Mouse (Mus musculus) gastrocnemius, postnatal 14 days (tissue): ENCODE results near the gene Tmem50b. TPM values are rescaled to one million over a fixed set of nuclear protein-coding genes. Genes with fewer than 3 reads are reported as not detected.
"Not testable (repeated sequence)": the region's sequence is repeated elsewhere in the genome, so short reads cannot be mapped to it uniquely, and the experiment has no call there.

ENCODE experiments used
- DNase-seq: peaks from one replicate; pipeline ENCODE4 v3.0.0; 2021; ENCODE audit warnings: mixed read lengths
- intact Hi-C: fragments of 180-260 bp; cut with DNase I; formaldehyde crosslinking; loops from one replicate; pipeline ENCODE4 v1.15.1; 2025; ENCODE audit warnings: low total_unique reads
- total RNA-seq, 2 experiments: library from RNA; stranded (reverse); gene quantifications; 2 replicates each; pipeline ENCODE4 v1.2.3; 2021

Tmem50b gene
- total RNA-seq, 2 experiments from 2014 or later = 16.0 to 16.9 TPM

DNA sequence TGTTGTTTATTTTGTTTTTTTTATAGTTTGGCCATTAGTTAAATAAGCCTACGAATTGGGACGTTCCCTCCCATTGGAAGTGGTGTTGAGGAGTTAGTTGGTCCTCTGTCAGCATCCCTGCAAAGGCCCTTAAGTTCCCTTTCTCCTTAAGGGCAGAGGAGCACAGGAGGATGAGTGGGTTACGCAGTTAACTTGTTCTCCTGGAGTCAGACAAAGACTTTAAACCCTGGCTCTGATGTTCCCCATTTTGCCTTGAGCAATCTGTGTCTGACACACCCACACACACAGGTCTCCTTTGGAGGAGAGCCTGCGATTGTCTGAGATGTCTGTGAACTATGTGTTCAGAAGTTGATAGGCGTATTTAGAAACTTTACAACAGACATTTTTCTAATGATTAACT is 49.6 kb downstream of the Tmem50b start:
- no peak for DNase-seq
- intact Hi-C loops = no loop called here

- peak; percentile 64 for DNase-seq
- intact Hi-C loops = no loop called here
These were observed 50.5 kb downstream of the Tmem50b start, which contains the start of gene Ifngr2 for GRCm38 (mm10) chr16:91546836-91547741. TSS of gene Ifngr2 (plus strand) at chr16:91547072.

DNA sequence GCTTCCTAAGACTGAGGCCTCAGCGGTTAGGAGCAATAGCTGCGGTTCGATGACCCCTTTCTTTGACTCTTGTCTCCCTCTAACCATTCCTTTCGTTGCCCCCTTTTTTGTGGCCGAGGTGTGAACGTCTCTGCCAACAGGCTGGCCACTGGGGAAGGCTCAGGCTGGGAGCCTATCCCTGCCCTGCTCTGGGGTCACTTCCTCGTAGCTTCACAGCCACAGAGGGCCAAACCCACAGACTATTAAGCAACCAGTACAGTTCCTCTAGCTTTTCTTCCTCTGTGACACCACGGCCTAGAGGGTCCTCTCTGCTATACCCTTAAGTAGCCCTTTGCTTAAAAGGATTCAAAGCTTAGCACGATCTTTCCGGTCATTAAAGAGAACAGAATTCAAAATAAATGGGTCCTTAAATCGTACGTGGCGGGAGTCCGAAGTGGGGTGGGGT is 51.2 kb downstream of the Tmem50b start:
- intact Hi-C loops = no loop called here
- DNase-seq = no peak

- intact Hi-C loops = no loop called here
- DNase-seq = no peak
These were observed 51.9 kb downstream of the Tmem50b start for GRCm38 (mm10) chr16:91545597-91546281.

DNA sequence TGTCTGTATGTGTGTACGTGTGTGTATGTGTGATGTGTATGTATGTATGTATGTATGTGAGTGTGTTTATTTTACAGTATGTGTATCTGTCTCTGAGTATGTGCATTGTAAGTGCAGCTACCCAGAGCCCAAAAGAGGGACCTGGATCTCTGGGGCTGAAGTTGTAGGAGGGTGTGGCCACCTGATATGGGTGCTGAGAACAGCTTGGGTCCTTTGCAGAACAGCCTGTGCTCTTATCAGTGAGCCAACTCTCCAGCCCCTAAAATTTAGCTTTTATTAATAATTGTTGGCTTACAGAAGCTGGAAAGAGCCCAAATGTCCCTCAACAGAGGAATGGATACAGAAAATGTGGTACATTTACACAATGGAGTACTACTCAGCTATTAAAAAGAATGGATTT is 54.0 kb downstream of the Tmem50b start:
- intact Hi-C loops = no loop called here
- no peak for DNase-seq

DNA sequence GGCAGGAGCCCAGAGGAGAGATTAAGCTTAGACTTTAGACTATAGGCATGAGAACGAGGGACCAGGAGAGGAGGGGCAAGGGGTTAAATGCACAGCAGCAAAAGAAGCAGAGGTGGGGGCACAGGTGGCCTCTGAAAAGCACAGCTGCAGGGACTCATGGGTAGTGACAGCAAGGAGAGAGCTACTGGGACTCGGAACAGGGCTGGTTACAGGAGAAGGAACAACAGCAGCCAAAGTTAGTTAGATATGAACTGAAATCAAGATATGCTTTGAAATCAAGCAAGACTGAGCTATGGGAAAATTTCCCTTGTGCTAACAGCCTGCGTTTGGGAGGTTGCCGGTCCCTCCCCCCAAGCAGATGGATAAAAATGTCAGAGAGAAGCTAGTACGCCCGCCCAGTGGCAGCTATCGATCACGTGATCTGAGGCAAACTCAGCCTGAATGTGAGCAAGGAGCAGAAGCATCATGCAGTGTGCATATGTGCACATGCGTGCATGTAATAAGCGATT is 56.0 kb downstream of the Tmem50b start:
- intact Hi-C loops = no loop called here
- DNase-seq = no peak

- DNase-seq = no peak
- intact Hi-C loops = no loop called here
These were observed 59.1 kb downstream of the Tmem50b start for GRCm38 (mm10) chr16:91538513-91538912.

- intact Hi-C loops = no loop called here
- no peak for DNase-seq
These were observed 59.5 kb downstream of the Tmem50b start for GRCm38 (mm10) chr16:91538051-91538450.

DNA sequence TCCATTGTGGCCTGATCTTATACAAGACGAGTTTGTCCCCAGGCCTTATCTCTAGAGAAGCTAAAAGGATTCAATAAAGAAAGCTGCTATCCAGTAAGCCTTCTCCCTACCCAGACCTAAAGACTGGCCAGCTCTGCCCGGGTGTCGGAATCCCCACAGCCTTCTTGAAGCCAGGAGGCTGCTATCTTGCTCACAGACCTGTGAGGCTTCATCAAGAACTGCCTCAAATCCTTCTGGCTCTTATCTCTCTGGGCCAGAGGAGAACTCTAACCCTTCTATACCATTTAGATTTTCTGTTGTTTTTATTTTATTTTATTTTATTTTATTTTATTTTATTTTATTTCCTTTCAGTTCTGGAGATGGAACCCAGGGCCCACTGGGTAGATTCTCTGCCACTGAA is 60.5 kb downstream of the Tmem50b start:
- DNase-seq = no peak
- intact Hi-C loops = no loop called here

DNA sequence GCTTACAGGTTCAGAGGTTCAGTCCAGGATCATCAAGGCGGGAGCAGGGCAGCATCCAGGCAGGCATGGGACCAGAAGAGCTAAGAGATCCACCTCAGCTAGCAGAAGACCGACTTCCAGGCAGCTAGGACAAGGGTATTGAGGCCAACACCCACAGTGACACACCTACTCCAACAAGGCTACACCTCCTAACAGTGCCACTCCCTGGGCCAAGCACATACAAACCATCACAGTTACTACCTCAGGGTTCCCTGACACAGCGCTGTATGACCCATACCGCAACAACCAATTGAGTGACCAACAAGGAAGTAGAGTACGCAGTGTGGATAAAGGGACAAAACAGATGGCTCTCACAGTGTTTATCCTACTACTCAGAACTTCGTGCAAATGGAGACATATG is 61.2 kb downstream of the Tmem50b start:
- DNase-seq = no peak
- intact Hi-C loops = no loop called here

- DNase-seq = no peak
- intact Hi-C loops = no loop called here
These were observed 62.7 kb downstream of the Tmem50b start for GRCm38 (mm10) chr16:91534888-91535287.

DNA sequence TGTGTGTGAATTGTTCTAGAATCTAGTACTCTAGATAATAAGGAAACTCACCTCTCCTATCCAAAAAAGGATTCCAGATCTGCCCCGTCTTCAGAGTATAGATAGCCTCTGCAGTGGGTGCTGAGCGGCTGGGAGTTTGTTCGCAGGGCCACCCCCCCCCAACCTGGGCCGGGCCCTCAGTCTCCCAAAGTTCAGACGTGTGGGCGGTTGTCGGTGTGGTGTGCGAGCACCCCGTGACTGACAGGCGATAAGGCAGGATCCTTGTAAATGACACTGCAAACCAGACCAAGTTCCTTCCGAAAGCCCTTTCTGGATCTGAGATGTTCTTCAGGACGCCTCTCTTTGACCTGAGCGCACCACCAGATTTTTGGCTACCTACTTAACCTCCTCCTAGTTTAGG is 63.1 kb downstream of the Tmem50b start:
- intact Hi-C loops = no loop called here
- DNase-seq = peak; percentile 46

DNA sequence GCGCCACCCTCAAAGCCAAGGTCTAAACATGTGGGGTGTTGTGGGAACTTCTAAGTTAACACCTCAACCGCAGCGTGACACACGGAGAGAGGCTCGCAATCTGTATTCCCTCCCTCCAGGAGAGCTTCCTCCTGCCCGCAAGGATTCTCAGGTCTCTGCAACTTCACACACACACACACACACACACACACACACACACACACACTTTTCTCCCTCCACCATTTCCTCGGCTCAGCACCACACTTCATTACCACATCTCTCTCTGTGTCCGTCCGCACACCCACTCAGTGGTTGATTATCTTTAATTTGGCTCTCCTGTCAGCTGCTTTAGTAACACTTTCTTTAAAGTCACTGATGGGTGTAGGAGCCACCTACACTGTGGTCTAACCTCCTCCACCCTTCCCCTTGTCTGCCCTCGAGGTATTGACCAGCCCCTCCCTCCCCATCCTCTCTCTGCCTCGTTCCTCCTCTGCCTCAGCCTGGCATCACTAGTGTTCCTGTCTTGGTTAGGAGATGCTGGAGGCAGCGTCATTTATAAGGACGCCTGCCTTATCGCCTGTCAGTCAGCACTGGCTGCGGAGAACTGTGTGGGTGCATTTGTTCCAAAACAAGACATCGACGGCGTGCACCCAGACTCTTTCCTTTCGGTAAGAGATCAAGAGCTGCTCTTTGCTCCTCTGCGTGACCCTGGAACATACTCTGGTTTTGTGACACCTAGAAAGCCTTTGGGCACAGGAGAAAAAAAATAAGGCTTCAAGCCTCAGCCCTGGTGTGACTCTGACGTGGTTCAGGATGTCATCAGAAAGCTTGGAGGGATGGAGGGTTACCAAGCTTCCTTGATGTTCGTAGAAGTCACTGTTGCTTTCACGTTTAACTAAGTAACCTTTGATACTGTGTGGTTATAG is 64.3 kb downstream of the Tmem50b start:
- no peak for DNase-seq
- intact Hi-C loops = no loop called here

DNA sequence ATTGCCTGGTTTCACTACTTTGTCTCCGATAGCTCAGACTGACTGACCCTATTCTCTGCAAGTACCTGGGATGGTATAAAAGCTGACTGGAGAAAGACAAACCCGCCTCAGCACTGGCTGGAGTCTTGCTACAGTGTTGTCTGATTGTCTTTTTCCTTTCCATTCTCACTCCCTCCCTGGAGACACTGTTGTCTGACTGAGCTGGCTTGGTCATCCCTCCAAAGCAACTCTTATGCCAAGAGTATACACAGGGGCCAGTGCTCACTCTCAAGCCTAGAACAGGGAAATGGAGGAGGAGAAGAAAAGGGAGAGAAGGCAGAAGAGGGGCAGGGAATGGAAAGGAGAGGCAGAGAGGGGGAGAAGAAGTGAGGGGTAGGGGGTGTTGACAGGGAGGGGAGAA is 65.2 kb downstream of the Tmem50b start:
- no peak for DNase-seq
- intact Hi-C loops = no loop called here

DNA sequence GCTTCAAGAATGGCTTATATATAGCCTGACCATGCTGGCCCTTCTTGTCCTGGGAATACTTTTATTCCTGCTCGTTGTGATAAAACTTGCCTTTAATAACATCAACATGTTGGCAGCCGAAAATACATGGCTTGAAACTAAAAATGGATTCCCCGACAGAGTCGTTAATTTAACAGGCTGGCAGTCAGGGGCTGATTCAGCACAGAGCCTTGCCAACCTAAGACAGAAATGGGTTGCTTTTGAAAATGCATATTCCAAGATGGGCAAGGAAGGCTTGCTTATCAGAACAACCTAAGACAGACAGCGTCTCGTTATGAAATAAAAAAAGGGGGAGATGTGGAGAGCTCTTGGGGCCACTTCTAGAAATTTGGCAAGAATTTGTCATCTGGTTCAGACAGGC is 65.7 kb downstream of the Tmem50b start:
- intact Hi-C loops = no loop called here
- no peak for DNase-seq

DNA sequence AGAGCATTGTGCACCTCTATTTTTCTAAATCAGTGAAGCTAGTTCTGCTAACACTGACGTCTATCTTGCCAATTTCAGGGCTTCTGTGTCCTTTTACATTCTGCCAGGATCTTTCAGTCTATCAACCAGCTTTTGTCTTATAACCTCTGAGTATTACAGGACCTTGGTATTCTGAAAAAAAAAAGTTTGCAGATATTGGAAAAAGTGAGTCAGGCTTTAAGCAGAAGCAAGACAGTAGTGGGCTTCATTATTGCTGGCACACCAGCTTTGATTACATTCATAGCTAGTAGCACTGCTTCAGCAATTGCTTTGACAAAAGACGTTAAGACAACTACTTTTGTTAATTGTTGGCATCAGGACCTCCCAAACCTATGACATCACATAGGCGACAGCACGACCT is 66.8 kb downstream of the Tmem50b start:
- intact Hi-C loops, DNase-seq: not testable (repeated sequence)

DNA sequence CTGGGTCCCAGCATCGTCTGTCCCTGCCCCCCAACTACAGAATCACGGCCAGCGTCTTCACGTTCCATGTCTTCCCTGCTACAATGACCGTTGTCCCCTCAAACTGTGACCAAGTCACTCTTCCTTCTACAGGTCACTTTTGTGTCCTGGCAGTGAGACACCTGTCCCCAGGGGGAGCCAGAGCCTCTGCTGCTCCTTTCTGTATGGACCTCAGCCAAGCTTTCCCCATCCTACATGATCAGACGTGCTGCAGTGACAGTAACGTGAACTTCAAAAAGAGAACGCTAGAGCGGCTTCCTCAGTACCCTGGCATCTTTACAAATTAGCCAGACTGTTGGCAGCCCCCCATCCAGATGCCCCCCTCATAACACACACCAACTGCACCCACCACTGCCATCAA is 69.0 kb downstream of the Tmem50b start:
- intact Hi-C loops = no loop called here
- DNase-seq = no peak

- intact Hi-C loops = no loop called here
- DNase-seq = no peak
These were observed 70.1 kb downstream of the Tmem50b start for GRCm38 (mm10) chr16:91527500-91527899.

DNA sequence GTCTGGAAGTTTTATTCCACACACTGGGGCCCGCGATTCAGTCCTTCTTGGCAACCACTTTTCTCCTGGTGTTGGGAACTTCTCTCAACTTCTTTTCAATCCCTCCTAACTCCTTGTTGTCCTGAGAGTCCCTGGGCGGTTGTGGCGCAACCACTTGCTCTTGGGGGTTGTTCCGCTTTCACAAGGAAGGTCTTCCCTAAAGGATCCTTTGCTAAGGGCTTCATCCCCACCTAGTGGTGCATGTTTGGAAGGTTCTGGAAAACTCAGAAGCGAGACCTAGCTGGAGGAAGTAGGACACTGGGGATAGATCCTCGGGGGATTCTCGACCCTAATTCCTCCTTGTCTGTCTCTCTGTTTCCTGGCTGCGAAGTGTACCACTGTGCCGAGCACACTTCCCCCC is 70.5 kb downstream of the Tmem50b start:
- intact Hi-C loops = no loop called here

DNA sequence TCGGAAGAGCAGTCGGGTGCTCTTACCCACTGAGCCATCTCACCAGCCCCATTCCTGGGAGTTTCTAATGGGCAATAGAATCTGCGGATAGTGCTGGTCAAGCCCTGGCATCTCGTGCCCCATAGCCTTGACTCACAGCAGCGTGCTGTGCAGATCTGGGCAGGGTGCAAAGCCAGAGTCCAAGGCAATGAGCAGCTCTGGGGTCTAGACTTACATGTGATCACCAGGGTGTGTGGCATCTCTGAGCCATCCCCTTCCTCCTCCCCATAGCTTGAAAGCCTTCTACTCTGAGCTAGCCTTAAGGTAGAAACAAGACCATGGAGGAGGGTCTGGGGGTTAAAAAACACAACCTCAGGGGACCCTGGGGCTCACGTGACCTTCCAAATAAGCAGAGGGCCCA is 71.3 kb downstream of the Tmem50b start:
- DNase-seq = no peak
- intact Hi-C loops = no loop called here

More for the DNA sequence above, 70.5 kb downstream of the Tmem50b start:
- DNase-seq = peak; percentile 50
